Mouse (Mus musculus): ENCODE data around the gene Mdm4. TPM values are rescaled to one million over a fixed set of nuclear protein-coding genes. Genes with fewer than 3 reads are reported as not detected.

The Mdm4 gene
- polyA plus RNA-seq (2014; fragmentation: Illumina TruSeq; extraction: RNeasy Lipid Tissue Mini Kit (QIAGEN cat#74804); ENCODE audit: low read depth, low replicate concordance), result 212 TPM

DNA sequence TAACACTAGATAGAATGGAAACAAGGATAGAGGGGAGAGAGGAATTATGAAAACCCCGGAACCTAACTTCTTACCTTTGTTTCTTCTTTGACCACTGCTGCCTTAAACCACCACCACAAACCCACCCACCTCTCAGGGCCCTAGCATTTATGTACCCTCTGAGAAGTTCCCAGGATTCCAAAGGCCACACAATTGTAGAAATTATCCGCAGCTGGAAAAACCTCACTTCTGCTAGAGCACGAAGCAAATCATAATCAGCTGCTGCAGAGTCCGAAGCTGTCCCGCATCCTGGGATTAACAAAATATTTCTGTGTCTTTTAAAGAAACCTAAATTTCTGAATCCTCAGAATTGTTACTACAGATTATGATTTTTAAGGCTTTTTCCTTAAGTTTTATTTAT, at the start of gene Mdm4:
Gene Mdm4 (minus strand): TSS at position 101 of the 400 bp plus-strand sequence.

DNA sequence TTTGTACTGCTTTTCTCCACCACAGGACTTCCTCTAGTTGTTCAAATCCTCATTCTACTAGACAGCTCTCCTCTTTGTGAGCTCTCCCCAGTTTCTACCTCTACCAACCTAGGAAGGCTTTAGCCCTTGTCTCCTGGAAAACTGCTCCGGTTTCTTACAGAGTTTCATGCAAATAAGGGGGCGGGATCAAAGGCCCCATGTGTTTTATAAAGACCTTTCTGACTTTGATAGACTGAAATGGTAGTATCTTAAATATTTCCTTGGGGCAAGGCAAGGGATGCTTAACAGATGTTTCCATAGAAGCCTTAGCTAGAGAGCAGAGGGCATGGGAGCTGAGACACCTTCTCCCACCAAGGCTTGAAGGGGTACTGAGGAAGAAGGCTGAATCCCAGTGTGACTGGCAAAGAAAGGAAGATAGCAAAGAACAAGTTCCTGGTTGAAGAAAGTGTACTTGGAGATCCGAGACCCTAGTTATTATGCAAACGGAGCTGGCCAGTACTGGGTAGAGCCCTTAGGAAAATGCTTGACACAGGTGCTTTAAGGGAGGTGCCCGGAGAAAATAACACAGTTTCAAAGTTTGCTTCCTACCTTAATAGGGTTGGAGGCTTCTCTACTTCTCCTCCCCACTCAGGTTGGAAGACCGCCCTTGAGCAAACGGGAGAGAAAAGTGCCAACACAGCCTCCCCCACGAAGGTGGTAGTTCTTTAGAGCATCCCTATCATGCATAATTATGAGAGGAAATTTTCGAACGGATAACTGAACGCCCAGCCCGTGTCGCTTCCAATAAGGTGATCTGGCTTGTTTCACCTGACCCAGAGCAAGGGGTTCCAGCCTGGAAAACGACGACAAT, 14.9 kb upstream of the Mdm4 start, which contains the start of gene Pik3c2b:
Gene Pik3c2b (plus strand): TSS at position 657 of the 850 bp plus-strand sequence.

Other genes with a start within 250 kb of the Mdm4 start
- 0.19 TPM for gene Lrrn2, start 150.3 kb downstream of the Mdm4 start, polyA plus RNA-seq (2014; fragmentation: Illumina TruSeq; extraction: RNeasy Lipid Tissue Mini Kit (QIAGEN cat#74804); ENCODE audit: low read depth, low replicate concordance)
- gene Pik3c2b, start 15.1 kb upstream of the Mdm4 start, polyA plus RNA-seq (2014; fragmentation: Illumina TruSeq; extraction: RNeasy Lipid Tissue Mini Kit (QIAGEN cat#74804); ENCODE audit: low read depth, low replicate concordance), result 17.4 TPM
- 146 TPM for gene Ppp1r15b, start 100.6 kb upstream of the Mdm4 start, polyA plus RNA-seq (2014; fragmentation: Illumina TruSeq; extraction: RNeasy Lipid Tissue Mini Kit (QIAGEN cat#74804); ENCODE audit: low read depth, low replicate concordance)
- 93.9 TPM for gene Plekha6, start 133.6 kb upstream of the Mdm4 start, polyA plus RNA-seq (2014; fragmentation: Illumina TruSeq; extraction: RNeasy Lipid Tissue Mini Kit (QIAGEN cat#74804); ENCODE audit: low read depth, low replicate concordance)